ENCODE assay signal across 9 mouse cellular contexts in the genomic region with DNA sequence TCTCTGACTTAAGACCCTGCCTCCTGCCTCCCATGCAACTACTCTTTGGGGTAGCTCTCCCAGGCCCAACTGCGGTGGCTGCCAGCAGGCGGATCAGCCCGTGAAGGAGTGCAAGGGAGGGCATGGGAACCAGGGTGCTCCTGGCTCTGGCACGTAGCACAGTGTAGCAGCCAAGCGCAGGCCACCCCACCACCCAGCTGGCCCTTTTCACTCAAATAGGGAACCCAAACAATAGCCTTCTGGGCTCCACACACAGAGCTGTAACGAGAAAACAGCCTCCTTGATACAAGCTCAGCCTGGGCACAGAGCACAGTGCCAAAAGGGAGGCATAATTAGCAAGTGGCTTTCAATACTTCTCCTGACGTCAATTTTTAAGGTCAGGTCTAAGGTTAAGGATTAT.
DNase-seq lines count a peak whose midpoint lies in the region; ATAC-seq lines count a peak whose summit lies in the region.
"Had no signal": no experiment of that assay in that cellular context is flagged by ENCODE, and none has a peak within 500 bp of the region (broad histone marks: within the 10 kb centered on the region; RNA-seq: fewer than 3 reads in every experiment).

No protein-coding gene starts in this region.

- H3K27me3 ChIP-seq in heart, embryonic 10.5 days (ENCODE audit: insufficient read depth, poor library complexity, severe bottlenecking) = no peaks in the 10 kb centered on the region
- H3K27me3 ChIP-seq in embryonic facial prominence, embryonic 14.5 days (replicated peaks; ENCODE audit: control insufficient read depth, insufficient read depth, low read length) = no peaks in the 10 kb centered on the region
- H3K27me3 ChIP-seq in neural tube, embryonic 13.5 days = no peaks in the 10 kb centered on the region

- no peaks in the 10 kb centered on the region for H3K9me3 ChIP-seq in heart, embryonic 10.5 days
- no peaks in the 10 kb centered on the region for H3K9me3 ChIP-seq in embryonic facial prominence, embryonic 14.5 days (ENCODE audit: control insufficient read depth, low read length)
- H3K9me3 ChIP-seq in neural tube, embryonic 13.5 days = no peaks in the 10 kb centered on the region

- no peak overlapping the region for H3K9ac ChIP-seq in embryonic facial prominence, embryonic 14.5 days (ENCODE audit: low read depth, low read length)
- H3K9ac ChIP-seq in neural tube, embryonic 13.5 days = no peak overlapping the region

- no peak overlapping the region for H3K4me2 ChIP-seq in embryonic facial prominence, embryonic 14.5 days (ENCODE audit: low read depth, low read length)
- H3K4me2 ChIP-seq in neural tube, embryonic 13.5 days = no peak overlapping the region

- ATAC-seq in embryonic facial prominence, embryonic 14.5 days (ENCODE audit: low read depth) = peak; percentile 41; the same call in 1 of the 2 replicates
- peak; percentile 92 for ATAC-seq in neural tube, embryonic 13.5 days (ENCODE audit: low read depth)
- no peak for ATAC-seq in granulocyte monocyte progenitor cell, adult 5-6 weeks (replicated peaks; ENCODE audit: poor library complexity, severe bottlenecking)

- no peak overlapping the region for H3K27ac ChIP-seq in heart, embryonic 10.5 days
- H3K27ac ChIP-seq in embryonic facial prominence, embryonic 14.5 days (replicated peaks; ENCODE audit: low read depth, low read length) = peak overlapping the region; percentile 13; the same call in 1 of the 2 replicates
- peak overlapping the region; percentile 49 for H3K27ac ChIP-seq in neural tube, embryonic 13.5 days (replicated peaks)

- no peak overlapping the region for H3K4me3 ChIP-seq in heart, embryonic 10.5 days
- H3K4me3 ChIP-seq in embryonic facial prominence, embryonic 14.5 days (ENCODE audit: low read depth, low read length) = no peak overlapping the region
- no peak overlapping the region for H3K4me3 ChIP-seq in neural tube, embryonic 13.5 days

- WGBS in heart, embryonic 10.5 days = 75% methylated on average over 7 of the region's 7 CpGs
- WGBS in embryonic facial prominence, embryonic 14.5 days = 57% methylated on average over 7 of the region's 7 CpGs
- WGBS in neural tube, embryonic 13.5 days = 31% methylated on average over 7 of the region's 7 CpGs

- no peaks in the 10 kb centered on the region; the same call in 1 of the 2 replicates for H3K36me3 ChIP-seq in heart, embryonic 10.5 days
- H3K36me3 ChIP-seq in embryonic facial prominence, embryonic 14.5 days (ENCODE audit: control insufficient read depth, insufficient read depth, low read length) = no peaks in the 10 kb centered on the region
- H3K36me3 ChIP-seq in neural tube, embryonic 13.5 days = no peaks in the 10 kb centered on the region

- peak; percentile 68 for DNase-seq in heart, embryonic 10.5 days (ENCODE audit: low spot score)
- DNase-seq in heart, adult 9 months (ENCODE audit: low spot score in 2 of 2) = no peak
- no peak for DNase-seq in embryonic facial prominence, embryonic 14.5 days (ENCODE audit: low spot score)
- DNase-seq in layer of hippocampus, postnatal 14 days (ENCODE audit: low spot score in 2 of 2) = peak; percentile 53 to 81
- DNase-seq in yolk sac, embryonic 10.5 days (ENCODE audit: low spot score) = no peak
- no peak for DNase-seq in c-Kit-positive CD71-positive TER-119-positive erythroid progenitor cells, embryonic 14.5 days (ENCODE audit: low spot score)
- DNase-seq: thymus, adult 18-20 months had no signal

- 0 out of 2 replicates have a peak, but pooled peaks cover 3% of the 10 kb centered on the region for H3K4me1 ChIP-seq in heart, embryonic 10.5 days
- H3K4me1 ChIP-seq in embryonic facial prominence, embryonic 14.5 days (ENCODE audit: control insufficient read depth, insufficient read depth, low read length) = no peaks in the 10 kb centered on the region; the same call in 1 of the 2 replicates
- H3K4me1 ChIP-seq in neural tube, embryonic 13.5 days (replicated peaks) = peaks cover 25% of the 10 kb centered on the region

Comparison
In these comparisons a context has a peak if more than half of its experiments do, and no peak if none do; other contexts are left out.
1. DNase-seq: peak in heart, embryonic 10.5 days (single experiment) and layer of hippocampus, postnatal 14 days (2 of 2); none in heart, adult 9 months (0 of 2), embryonic facial prominence, embryonic 14.5 days (single experiment), yolk sac, embryonic 10.5 days (single experiment) and c-Kit-positive CD71-positive TER-119-positive erythroid progenitor cells, embryonic 14.5 days (single experiment).